11 mouse cellular contexts compared by ENCODE assay signal in the genomic region with DNA sequence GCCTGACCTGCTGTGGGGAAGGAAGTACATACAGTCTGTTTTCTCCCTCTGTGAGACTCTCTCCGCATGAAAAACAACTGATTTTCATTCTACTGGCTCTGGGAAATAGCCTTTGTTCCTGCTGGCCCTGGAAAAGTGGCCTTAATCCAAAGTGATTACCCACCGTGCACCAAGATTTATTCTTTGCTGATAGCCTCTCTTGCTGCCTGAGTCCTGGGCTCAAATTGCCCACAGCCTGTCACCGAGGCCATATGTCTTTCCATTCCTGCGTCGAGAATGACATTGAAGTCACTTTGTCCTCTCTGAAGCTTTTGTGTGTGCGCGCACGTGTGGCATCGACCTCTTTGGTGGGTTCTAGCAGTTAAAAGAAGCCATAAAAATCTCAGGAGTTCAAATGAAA.
DNase-seq lines count a peak whose midpoint lies in the region; ATAC-seq lines count a peak whose summit lies in the region.
"Had no signal": no experiment of that assay in that cellular context is flagged by ENCODE, and none has a peak within 500 bp of the region (broad histone marks: within the 10 kb centered on the region; RNA-seq: fewer than 3 reads in every experiment).

No protein-coding gene starts in this region.

- H3K9ac ChIP-seq in hindbrain, embryonic 14.5 days = no peak overlapping the region
- no peak overlapping the region for H3K9ac ChIP-seq in neural tube, embryonic 11.5 days (ENCODE audit: low read length)
- H3K9ac ChIP-seq: liver, embryonic 12.5 days had no signal

- no peak overlapping the region for H3K4me2 ChIP-seq in hindbrain, embryonic 14.5 days (replicated peaks)
- H3K4me2 ChIP-seq in neural tube, embryonic 11.5 days (ENCODE audit: low read depth) = no peak overlapping the region
- H3K4me2 ChIP-seq: liver, embryonic 12.5 days had no signal

- H3K27ac ChIP-seq in hindbrain, embryonic 14.5 days = peak overlapping the region; percentile 44
- peak overlapping the region; percentile 47; the same call in 1 of the 2 replicates for H3K27ac ChIP-seq in neural tube, embryonic 11.5 days (ENCODE audit: low read depth, low read length)
- H3K27ac ChIP-seq: liver, embryonic 12.5 days had no signal

- peak; percentile 37; the same call in 1 of the 2 replicates for ATAC-seq in hindbrain, embryonic 14.5 days (ENCODE audit: low FRiP score)
- ATAC-seq in neural tube, embryonic 11.5 days (ENCODE audit: insufficient read depth, low FRiP score, low TSS enrichment) = peak; percentile 53; the same call in 1 of the 2 replicates
- ATAC-seq in megakaryocyte, adult 5-6 weeks (ENCODE audit: poor library complexity, severe bottlenecking) = no peak
- ATAC-seq: intestine, embryonic 16.5 days; liver, embryonic 12.5 days had no signal

- no peaks in the 10 kb centered on the region for H3K27me3 ChIP-seq in hindbrain, embryonic 14.5 days (ENCODE audit: control insufficient read depth, insufficient read depth, low read length)
- no peaks in the 10 kb centered on the region for H3K27me3 ChIP-seq in neural tube, embryonic 11.5 days (ENCODE audit: control insufficient read depth, insufficient read depth, low read length)
- H3K27me3 ChIP-seq: liver, embryonic 12.5 days had no signal

- no peaks in the 10 kb centered on the region for H3K36me3 ChIP-seq in hindbrain, embryonic 14.5 days (replicated peaks; ENCODE audit: control insufficient read depth, insufficient read depth)
- no peaks in the 10 kb centered on the region for H3K36me3 ChIP-seq in neural tube, embryonic 11.5 days (ENCODE audit: control insufficient read depth, insufficient read depth, low read length)
- H3K36me3 ChIP-seq: liver, embryonic 12.5 days had no signal

- no peaks in the 10 kb centered on the region for H3K9me3 ChIP-seq in hindbrain, embryonic 14.5 days (ENCODE audit: control insufficient read depth, low read length)
- H3K9me3 ChIP-seq in neural tube, embryonic 11.5 days (ENCODE audit: control insufficient read depth, low read length) = no peaks in the 10 kb centered on the region
- H3K9me3 ChIP-seq: liver, embryonic 12.5 days had no signal

- H3K4me3 ChIP-seq in hindbrain, embryonic 14.5 days (replicated peaks; ENCODE audit: low read length) = no peak overlapping the region
- no peak overlapping the region for H3K4me3 ChIP-seq in neural tube, embryonic 11.5 days (ENCODE audit: low read depth, low read length)
- H3K4me3 ChIP-seq: liver, embryonic 12.5 days had no signal

- 33% methylated on average over 9 of the region's 9 CpGs for WGBS in hindbrain, embryonic 14.5 days
- WGBS in neural tube, embryonic 11.5 days = 11% methylated on average over 9 of the region's 9 CpGs

- H3K4me1 ChIP-seq in hindbrain, embryonic 14.5 days (replicated peaks; ENCODE audit: control insufficient read depth, insufficient read depth, low read length) = peaks cover 12% of the 10 kb centered on the region; the same call in 1 of the 2 replicates
- peaks cover 4% of the 10 kb centered on the region; the same call in 1 of the 2 replicates for H3K4me1 ChIP-seq in neural tube, embryonic 11.5 days (ENCODE audit: control insufficient read depth, insufficient read depth, low read length)
- H3K4me1 ChIP-seq: liver, embryonic 12.5 days had no signal

- DNase-seq in cerebellum, postnatal 14 days = peak; percentile 26 to 36
- DNase-seq in cerebellum, adult 9-11 months = no peak
- peak; percentile 55 for DNase-seq in embryo, embryonic 10.5 days (ENCODE audit: low spot score)
- peak; percentile 34 for DNase-seq in hindbrain, embryonic 14.5 days (ENCODE audit: low spot score)
- DNase-seq in neural tube, embryonic 11.5 days (ENCODE audit: low spot score) = no peak
- DNase-seq in layer of hippocampus, adult 9-11 months = no peak
- DNase-seq in left cerebral cortex, adult 9 months (ENCODE audit: low spot score in 2 of 2) = no peak
- DNase-seq: lung, postnatal 36 days had no signal

Comparison
In these comparisons a context has a peak if more than half of its experiments do, and no peak if none do; other contexts are left out.
1. DNase-seq: peak in cerebellum, postnatal 14 days (2 of 2), embryo, embryonic 10.5 days (single experiment) and hindbrain, embryonic 14.5 days (single experiment); none in cerebellum, adult 9-11 months (single experiment), neural tube, embryonic 11.5 days (single experiment), layer of hippocampus, adult 9-11 months (single experiment) and left cerebral cortex, adult 9 months (0 of 2).